Mouse (Mus musculus): ENCODE results near the gene Upk1a. TPM values are rescaled to one million over a fixed set of nuclear protein-coding genes. Genes with fewer than 3 reads are reported as not detected.

Gene Upk1a
- polyA plus RNA-seq, 2 experiments, result 1.2 to 5.7 TPM

- DNase-seq (ENCODE audit: low spot score), result no peak
- TF ChIP-seq POLR2A (IDR thresholded peaks at IDR 0.05; ENCODE audit: borderline replicate concordance, extremely low read depth, insufficient read depth, insufficient read length), result no peak
- Histone ChIP-seq H3K36me3 (ENCODE audit: control insufficient read depth, insufficient read depth, low read length) (no peaks in the 10 kb centered on the region), H3K9me3 (ENCODE audit: control insufficient read depth, low read length) (no peaks in the 10 kb centered on the region), H3K4me2 (replicated peaks; ENCODE audit: low read depth, low read length, severe bottlenecking) (no peak overlapping the region), H3K9ac (ENCODE audit: low read depth, low read length, severe bottlenecking) (no peak overlapping the region), H3K27ac (replicated peaks; ENCODE audit: low read depth, low read length) (no peak overlapping the region), H3K4me1 (ENCODE audit: control insufficient read depth, insufficient read depth, low read length) (peaks cover 3% of the 10 kb centered on the region; the same call in 1 of the 2 replicates), H3K4me3 (replicated peaks; ENCODE audit: low read length) (no peak overlapping the region), H3K27me3 (ENCODE audit: control insufficient read depth, insufficient read depth, low read length) (no peaks in the 10 kb centered on the region)
- WGBS, result 76% methylated on average over 10 of the region's 10 CpGs
- no peak for ATAC-seq (ENCODE audit: low FRiP score, low read depth)
Measured at GRCm38 (mm10) chr7:30593579-30594509, 18.8 kb downstream of the Upk1a start.

DNA sequence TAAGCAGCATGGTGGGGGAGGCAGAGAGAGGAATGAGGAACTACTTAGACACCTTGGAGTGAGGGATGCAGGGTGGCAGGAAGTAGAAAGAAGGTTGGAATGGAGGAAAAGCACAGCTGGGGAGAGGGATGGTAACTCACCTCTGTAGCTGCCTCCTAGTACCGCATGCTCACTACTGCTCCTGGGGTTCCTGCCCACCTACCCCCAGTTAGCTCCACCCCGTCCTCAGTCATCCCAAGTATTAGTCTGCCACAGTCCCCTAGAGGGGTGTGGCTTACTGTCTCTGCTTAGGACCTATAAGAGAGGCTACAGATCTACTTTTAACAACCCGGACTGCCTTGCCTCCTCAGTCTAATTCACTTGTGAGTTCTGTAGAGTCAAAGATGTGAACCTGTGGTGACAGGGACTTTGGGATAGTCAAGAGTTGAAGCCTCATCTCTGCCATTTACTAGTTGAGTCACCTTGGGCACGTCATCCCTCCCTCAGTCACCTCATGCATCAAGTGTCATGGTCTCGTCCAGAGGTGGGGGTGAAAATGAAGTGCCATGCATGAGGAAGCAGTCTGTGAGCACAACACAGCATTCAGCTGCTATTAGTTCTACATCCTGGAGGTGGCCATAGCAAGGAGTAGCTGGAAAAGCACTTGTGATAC lies 19.7 kb downstream of the Upk1a start:
- DNase-seq (ENCODE audit: low spot score) (no peak), ATAC-seq (ENCODE audit: low FRiP score, low read depth) (no peak)
- Histone ChIP-seq H3K4me1 (ENCODE audit: control insufficient read depth, insufficient read depth, low read length) (peaks cover 3% of the 10 kb centered on the region; the same call in 1 of the 2 replicates), H3K27me3 (ENCODE audit: control insufficient read depth, insufficient read depth, low read length) (no peaks in the 10 kb centered on the region), H3K9me3 (ENCODE audit: control insufficient read depth, low read length) (no peaks in the 10 kb centered on the region), H3K4me3 (replicated peaks; ENCODE audit: low read length) (no peak overlapping the region), H3K4me2 (replicated peaks; ENCODE audit: low read depth, low read length, severe bottlenecking) (no peak overlapping the region), H3K27ac (replicated peaks; ENCODE audit: low read depth, low read length) (no peak overlapping the region), H3K9ac (ENCODE audit: low read depth, low read length, severe bottlenecking) (no peak overlapping the region), H3K36me3 (ENCODE audit: control insufficient read depth, insufficient read depth, low read length) (no peaks in the 10 kb centered on the region)
- WGBS, result 39% methylated on average over 5 of the region's 5 CpGs
- TF ChIP-seq POLR2A (IDR thresholded peaks at IDR 0.05; ENCODE audit: borderline replicate concordance, extremely low read depth, insufficient read depth, insufficient read length), result no peak

GRCm38 (mm10) chr7:30591605-30591951 lies 21.1 kb downstream of the Upk1a start:
- H3K9me3 ChIP-seq (ENCODE audit: control insufficient read depth, low read length), result no peaks in the 10 kb centered on the region
- H3K9ac ChIP-seq (ENCODE audit: low read depth, low read length, severe bottlenecking), result no peak overlapping the region
- H3K4me3 ChIP-seq (replicated peaks; ENCODE audit: low read length), result no peak overlapping the region
- H3K27me3 ChIP-seq (ENCODE audit: control insufficient read depth, insufficient read depth, low read length), result no peaks in the 10 kb centered on the region
- no peak overlapping the region for H3K27ac ChIP-seq (replicated peaks; ENCODE audit: low read depth, low read length)
- H3K36me3 ChIP-seq (ENCODE audit: control insufficient read depth, insufficient read depth, low read length), result peaks cover 2% of the 10 kb centered on the region
- ATAC-seq (ENCODE audit: low FRiP score, low read depth) (no peak), DNase-seq (ENCODE audit: low spot score) (no peak)
- WGBS, result 43% methylated on average over 4 of the region's 4 CpGs
- H3K4me2 ChIP-seq (replicated peaks; ENCODE audit: low read depth, low read length, severe bottlenecking), result no peak overlapping the region
- peaks cover 14% of the 10 kb centered on the region for H3K4me1 ChIP-seq (ENCODE audit: control insufficient read depth, insufficient read depth, low read length)
- TF ChIP-seq POLR2A (IDR thresholded peaks at IDR 0.05; ENCODE audit: borderline replicate concordance, extremely low read depth, insufficient read depth, insufficient read length), result no peak

DNA sequence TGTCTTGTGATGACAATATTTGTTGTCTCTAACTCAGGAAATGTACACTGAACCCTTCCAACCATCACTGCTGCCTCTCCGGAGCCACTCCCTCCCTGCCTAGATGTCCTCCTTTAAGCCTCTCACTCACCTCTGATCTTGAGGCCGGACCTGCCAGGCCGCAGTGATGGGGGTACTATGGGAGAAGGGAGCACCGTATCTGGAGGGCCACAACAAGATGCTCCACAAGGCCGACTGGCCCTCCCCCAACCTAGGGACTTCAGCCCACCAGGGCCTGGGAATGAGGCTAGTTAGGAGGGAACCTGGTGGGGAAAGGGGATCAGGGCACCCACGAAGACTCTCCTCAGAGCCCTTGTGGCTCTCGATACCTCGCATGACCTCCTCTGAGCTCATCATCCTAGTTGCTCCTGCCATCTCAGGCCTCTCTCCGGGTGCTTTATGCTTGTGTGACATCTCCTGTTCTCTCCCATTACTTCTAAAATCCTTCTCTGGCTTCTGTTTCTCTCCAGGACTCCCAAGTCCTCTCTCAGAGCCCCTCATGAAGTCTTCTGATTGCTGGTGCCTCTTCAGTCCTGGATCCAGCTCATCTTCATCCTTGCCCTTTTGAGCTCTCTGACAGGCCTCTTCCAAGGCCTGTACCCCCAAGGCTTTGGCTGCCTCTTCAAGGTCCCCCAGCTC lies 21.6 kb downstream of the Upk1a start:
- 82% methylated on average over 9 of the region's 9 CpGs for WGBS
- Histone ChIP-seq H3K4me3 (replicated peaks; ENCODE audit: low read length) (no peak overlapping the region), H3K4me1 (ENCODE audit: control insufficient read depth, insufficient read depth, low read length) (peaks cover 14% of the 10 kb centered on the region), H3K4me2 (replicated peaks; ENCODE audit: low read depth, low read length, severe bottlenecking) (no peak overlapping the region), H3K36me3 (ENCODE audit: control insufficient read depth, insufficient read depth, low read length) (peaks cover 7% of the 10 kb centered on the region), H3K27ac (replicated peaks; ENCODE audit: low read depth, low read length) (no peak overlapping the region), H3K9ac (ENCODE audit: low read depth, low read length, severe bottlenecking) (no peak overlapping the region), H3K27me3 (ENCODE audit: control insufficient read depth, insufficient read depth, low read length) (no peaks in the 10 kb centered on the region), H3K9me3 (ENCODE audit: control insufficient read depth, low read length) (no peaks in the 10 kb centered on the region)
- no peak for ATAC-seq (ENCODE audit: low FRiP score, low read depth)
- DNase-seq (ENCODE audit: low spot score), result no peak
- no peak for TF ChIP-seq POLR2A (IDR thresholded peaks at IDR 0.05; ENCODE audit: borderline replicate concordance, extremely low read depth, insufficient read depth, insufficient read length)

Measured in limb, embryonic 14.5 days (tissue).